Mouse (Mus musculus) adrenal gland, postnatal 10 days (tissue): ENCODE data around the gene Zfp568. TPM values are rescaled to one million over a fixed set of nuclear protein-coding genes. Genes with fewer than 3 reads are reported as not detected.
"Not testable (repeated sequence)": the region's sequence is repeated elsewhere in the genome, so short reads cannot be mapped to it uniquely, and the experiment has no call there.

Experiments
- DNase-seq: peaks from one replicate; pipeline ENCODE4 v3.0.0; 2021; ENCODE audit warnings: mixed read lengths
- long read RNA-seq, 2 experiments: library from polyadenylated mRNA; stranded (forward); transcript quantifications; one replicate each; pipeline ENCODE4 v2.0.0; 2021
- total RNA-seq, 2 experiments: library from RNA; stranded (reverse); gene quantifications; 2 replicates each; pipeline ENCODE4 v1.2.3; 2021

The Zfp568 gene
- 10 to 100 TPM; 17.0 to 19.8 TPM for total RNA-seq
- long read RNA-seq, experiment 1, partial matches to known transcripts, result 1 of 4 reads
- long read RNA-seq, experiment 1, other reads (novel, unspliced or antisense), result 3 of 4 reads
- long read RNA-seq, experiment 2, partial matches to known transcripts, result 0 of 2 reads
- long read RNA-seq, experiment 2, other reads (novel, unspliced or antisense), result 1 of 2 reads

GRCm38 (mm10) chr7:29983690-29984380 lies at the start of gene Zfp568:
Gene Zfp568, plus strand, starts transcription at chr7:29983955.
- DNase-seq, result peak; percentile 95

- DNase-seq, result no peak
These were observed 44.9 kb upstream of the Zfp568 start for GRCm38 (mm10) chr7:29938856-29939255.

DNA sequence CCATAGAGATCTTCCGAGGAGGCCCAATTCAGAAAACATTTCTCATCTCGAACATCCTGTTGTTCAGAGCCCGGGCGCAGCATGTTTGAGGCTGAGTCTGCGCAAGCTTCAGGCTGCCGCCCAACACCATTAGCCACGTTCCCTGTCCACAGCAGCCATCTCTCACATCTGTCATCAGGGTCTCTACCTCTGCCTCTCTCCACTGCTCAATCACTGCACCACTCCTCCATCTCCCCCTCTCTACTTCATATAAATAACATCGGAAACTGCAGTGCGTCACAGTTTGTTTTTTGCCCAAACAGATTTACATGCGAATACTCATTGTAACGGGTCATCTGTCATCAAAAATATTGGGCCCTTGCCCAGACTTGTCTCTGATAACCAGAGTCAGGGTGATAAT lies 42.7 kb upstream of the Zfp568 start:
- no peak for DNase-seq

DNA sequence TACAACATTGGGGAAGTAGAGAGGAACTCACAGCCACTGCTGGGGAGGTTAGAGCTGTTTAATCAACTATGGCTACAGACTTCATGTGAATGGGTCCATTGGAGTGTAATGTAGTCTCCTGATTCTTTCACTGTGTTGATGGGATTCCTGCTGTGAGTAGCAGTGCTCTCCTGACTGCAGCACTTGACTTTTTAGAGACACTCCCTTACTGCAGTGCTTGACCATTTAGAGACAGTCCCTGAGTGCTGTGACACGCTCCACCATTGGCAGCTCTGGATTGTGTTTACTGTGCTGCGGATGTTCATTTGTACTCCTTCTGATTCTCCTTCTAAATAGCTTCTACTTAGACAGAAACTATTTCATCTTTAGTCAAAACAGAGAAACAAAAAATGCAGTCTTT lies 41.0 kb upstream of the Zfp568 start:
- no peak for DNase-seq

DNA sequence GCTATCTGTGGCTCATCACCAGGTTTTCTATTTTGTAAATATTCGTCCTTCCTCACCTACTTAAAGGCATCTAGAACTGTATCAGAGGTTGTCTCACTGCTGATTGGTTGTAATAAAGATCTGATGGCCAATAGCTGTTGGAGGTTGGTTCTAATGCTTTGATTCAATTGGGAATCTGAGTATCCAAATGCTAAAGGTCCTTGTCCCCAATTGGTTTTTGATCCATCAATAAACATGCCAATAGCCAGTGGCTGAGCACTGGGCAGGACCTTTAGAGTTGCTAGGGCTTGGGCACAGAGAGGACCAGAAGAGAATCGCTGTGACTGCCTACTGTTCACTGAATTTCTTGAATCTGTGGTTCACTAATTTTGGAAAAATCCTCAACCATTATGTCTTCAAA lies 40.0 kb upstream of the Zfp568 start:
- no peak for DNase-seq

DNA sequence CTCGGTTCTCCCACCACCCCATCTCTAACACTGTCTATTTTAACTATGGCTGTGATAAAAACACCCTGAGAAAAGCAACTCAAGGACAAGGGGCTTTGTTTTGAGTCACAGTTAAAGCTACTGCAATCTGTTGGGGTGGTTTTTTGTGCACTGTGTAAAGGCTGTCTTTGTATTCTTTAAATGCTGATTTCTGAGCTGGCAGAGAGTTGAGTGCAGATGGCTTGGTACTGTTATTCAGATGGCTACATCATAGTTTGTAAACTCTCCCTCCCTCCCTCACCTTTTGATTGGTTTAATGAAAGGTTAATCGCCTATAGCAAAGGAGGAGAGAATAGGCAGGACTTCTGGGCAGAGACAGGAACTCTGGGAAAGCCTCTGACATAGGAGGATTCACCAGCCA lies 39.6 kb upstream of the Zfp568 start:
- no peak for DNase-seq

GRCm38 (mm10) chr7:29953086-29953485 lies 30.7 kb upstream of the Zfp568 start:
- DNase-seq, result no peak

GRCm38 (mm10) chr7:29953513-29954401 lies 30.0 kb upstream of the Zfp568 start, which contains the start of gene Zfp74:
Gene Zfp74, minus strand, starts transcription at chr7:29954089.
- peak; percentile 86 for DNase-seq

DNA sequence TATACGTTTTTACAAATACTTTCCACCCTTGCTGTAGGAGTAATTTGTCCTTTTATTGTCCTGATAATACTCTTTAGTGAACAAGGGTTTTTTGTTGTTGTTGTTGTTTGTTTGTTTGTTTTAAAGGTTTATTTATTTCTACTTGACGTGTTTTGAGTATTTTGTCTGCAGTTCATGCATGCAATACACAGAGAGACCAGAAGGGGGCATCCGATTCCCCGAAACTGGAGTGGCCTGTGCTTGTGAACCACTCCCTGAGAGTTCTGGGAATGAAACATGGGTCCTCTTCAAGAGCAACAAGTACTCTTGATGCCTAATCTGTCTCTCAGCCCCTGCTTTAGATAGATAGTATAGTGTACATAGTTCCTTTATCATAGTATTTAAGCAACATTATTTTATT lies 29.0 kb upstream of the Zfp568 start:
- DNase-seq, result peak; percentile 63

GRCm38 (mm10) chr7:29956257-29956656 lies 27.5 kb upstream of the Zfp568 start:
- DNase-seq, result no peak

DNA sequence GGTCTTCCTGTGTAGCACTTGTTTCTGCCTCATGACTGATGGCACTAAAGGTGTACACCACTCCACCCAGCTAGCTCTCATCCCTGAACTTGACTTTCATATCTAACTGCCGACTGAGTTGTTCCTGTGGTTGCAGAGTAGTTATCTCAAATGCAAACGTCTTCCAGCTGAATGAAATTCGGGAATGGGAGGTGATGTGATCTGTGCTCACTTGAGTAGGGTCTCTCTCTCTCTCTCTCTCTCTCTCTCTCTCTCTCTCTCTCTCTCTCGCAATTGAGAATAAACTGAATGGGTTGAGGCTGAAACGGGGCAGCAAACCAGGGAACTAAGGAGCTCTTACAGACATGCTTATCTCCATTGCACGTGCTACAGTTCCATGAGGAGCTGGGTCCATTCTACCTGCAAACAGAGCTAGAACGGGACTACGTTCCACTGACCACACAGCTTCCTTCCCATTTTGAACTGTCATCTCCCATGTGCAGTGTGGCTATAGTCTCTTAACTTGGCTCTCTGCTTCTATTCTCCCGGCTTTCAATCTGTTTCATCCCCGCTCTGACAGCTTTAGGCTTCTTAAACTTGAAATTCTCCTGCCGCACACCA lies 25.5 kb upstream of the Zfp568 start:
- DNase-seq, result no peak

- DNase-seq, result no peak
These were observed 24.8 kb upstream of the Zfp568 start for GRCm38 (mm10) chr7:29959004-29959403.

GRCm38 (mm10) chr7:29965115-29965810 lies 18.5 kb upstream of the Zfp568 start:
- DNase-seq, result not testable (repeated sequence)

DNA sequence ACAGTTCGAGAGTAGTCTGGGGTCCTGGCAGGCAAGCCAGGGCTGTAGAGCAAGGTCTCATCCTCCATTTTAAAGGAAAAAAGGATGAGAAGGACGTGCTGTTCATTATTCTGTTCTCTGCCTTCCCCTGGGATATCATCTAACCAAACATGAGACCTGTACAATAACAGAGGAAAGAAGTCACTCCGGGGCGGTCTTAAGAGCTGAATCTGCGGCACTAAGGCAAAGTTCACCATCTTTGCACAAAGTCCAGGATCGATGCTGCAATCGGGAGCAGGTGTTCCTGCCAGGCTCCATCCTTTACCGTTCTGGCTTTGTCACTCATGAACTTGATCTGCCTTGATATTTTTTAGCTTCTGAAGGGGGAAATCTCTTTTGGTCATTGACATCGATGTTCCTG lies 13.1 kb upstream of the Zfp568 start:
- no peak for DNase-seq

DNA sequence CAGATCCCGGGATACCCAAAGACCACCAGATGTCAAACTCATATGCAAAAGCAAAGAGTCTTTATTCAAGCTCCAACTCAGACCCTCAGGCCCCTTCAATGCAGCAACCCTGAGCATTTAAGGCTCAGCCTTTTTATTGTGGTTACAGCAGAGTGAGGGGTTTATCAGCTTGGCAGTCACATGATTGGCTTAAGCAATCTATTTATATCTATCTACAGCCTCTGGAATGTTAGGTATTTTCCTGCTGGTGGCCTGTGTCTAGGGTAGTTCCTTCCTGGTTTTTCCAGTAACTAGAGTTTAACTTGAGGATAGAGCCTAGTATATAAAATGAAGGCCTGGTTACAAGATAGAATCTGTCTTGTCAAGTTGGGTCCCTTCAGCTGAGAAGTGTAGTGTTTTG lies 3.0 kb upstream of the Zfp568 start:
- no peak for DNase-seq

GRCm38 (mm10) chr7:29981455-29981854 lies 2.3 kb upstream of the Zfp568 start:
- DNase-seq, result no peak

GRCm38 (mm10) chr7:29981860-29982259 lies 1.9 kb upstream of the Zfp568 start:
- no peak for DNase-seq

DNA sequence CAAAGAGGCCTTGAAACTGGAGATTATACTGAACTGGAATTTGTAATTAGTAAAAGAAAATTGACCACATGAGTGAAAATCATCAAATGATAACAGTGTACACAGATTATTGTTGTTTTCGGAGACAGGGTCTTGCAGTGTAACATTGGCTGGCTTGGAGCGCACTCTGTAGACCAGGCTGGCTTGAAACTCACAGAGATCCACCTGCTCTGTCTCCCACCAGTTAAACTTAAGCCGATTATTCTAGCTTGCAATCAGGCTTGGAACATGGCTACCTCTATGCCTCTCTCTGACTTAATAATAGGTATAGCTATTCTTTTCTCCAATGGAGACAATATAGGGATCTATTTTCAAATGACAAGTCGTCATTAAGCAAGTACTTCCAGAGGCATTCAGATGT lies 1.4 kb upstream of the Zfp568 start:
- no peak for DNase-seq

DNA sequence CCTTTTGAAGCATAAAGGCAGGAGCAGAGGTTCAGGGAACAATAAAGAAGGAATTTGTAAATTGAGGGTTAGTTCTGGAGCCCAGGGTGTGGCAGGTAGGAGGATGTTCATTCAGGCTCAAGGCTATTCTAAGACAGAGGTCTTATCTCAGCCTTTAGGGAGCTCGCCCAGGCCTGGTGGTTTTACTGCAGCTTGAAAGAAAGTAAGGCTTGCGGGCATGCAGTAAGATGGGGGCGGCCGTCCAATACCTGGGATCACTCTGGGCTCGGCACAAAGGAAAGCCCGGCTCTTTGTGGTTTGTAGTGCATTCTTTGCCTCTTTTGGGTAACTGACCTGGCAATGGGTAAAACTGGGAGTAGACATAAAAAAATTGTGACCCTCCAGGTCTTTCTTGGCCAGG lies 824 bp upstream of the Zfp568 start:
- DNase-seq, result peak; percentile 20

DNA sequence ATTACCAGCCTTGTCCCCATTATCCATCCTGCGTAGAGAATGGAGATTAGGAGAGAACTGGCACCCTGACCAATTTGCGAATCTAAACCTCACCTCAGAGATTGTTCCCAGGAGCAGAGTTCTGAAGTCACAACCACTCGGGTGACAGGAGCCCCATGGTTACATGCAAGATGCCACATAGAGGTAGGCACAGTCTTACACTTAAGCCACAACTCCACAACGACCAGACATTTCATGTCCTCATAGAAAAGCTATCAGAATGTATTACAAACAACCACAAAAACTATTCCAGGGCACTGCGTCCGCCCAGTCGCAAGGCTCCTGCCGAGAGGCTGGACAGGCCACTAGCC lies 440 bp upstream of the Zfp568 start:
- DNase-seq, result no peak

DNA sequence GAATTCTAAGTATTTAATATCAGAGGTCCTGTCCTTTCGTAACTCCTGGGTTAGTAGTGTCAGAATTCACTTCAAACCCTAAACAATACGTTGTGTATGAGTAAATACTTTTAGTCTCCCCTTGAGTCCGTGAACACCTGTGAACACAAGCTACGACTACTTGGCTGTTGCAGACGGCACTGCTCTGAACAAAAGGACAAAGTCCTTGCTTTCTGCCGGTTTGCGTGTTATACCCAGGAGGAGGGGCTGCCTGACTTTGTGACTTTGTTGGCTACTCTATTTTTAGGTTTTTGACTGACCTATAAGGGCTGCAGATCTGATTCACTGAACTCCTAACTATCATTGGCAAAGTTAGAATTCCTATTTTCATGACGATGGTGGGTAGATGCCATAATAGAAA lies 2.3 kb downstream of the Zfp568 start:
- DNase-seq, result no peak

DNA sequence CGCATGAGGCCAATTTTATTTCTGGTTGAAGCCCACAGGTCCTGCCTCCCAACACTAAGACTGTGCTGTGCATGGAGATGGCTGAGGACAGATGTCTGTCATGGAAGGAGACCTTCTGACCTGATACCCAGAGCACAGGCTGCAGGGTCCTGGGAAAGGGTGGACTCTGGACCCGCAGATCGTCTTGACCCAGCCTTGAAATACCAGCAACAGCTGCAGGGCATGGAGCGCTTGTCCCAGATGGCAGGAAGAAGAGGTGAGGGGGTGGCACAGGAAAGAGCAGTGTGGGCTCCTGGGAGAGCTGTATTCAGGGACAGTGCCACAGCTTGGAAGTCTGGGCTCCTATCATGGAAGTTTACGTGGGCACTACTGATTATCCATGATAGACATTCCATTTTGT lies 3.8 kb downstream of the Zfp568 start:
- no peak for DNase-seq
